Mouse (Mus musculus) skeletal muscle tissue, adult 2 months (tissue): ENCODE measurements around the gene Adcy3.
"Not testable (repeated sequence)": the region's sequence is repeated elsewhere in the genome, so short reads cannot be mapped to it uniquely, and the experiment has no call there.

ENCODE experiments used
- DNase-seq: peaks from one replicate; pipeline ENCODE4 v3.0.0-alpha.2; 2012; ENCODE audit warnings: low read depth, low spot score

The Adcy3 gene

DNA sequence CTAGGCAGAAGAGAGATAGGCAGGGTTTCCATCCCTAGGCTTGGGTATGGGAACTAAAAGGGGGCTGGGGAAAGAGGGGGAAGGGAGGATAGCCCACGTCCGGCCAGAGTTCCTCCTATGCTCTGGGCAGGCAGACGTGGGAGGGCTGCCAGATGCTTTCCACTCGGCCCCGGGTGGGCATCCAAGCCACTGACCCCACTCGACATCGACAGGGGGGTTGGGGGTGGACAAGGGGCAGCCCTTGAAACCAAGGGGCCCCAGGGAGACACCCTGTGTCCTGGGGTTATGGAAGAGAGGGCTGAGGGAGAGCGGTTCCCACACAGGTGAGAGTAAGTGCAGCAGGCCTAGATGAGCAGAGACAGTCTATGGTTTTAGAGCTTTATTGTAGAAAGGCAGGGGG lies 107.4 kb downstream of the Adcy3 start:
- DNase-seq: not testable (repeated sequence)

DNA sequence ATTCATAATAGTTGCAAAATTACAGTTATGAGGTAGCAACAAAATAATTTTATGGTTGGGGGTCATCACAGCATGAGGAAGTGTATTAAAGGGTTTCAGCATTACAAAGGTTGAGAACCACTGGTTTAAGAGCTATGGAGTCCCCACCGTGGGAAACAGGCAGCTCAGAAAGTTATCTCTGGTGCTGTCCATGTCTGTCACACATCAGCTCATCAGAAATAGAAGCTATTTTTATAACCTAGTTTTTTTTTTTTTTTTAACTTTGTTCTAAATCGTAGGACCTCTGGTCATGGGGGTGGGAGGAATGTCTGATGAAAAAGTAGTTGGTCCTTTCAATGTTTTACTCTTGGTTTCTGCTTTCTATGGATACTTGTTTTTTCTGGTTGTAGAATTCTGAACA lies 110.9 kb downstream of the Adcy3 start:
- DNase-seq: no peak

DNA sequence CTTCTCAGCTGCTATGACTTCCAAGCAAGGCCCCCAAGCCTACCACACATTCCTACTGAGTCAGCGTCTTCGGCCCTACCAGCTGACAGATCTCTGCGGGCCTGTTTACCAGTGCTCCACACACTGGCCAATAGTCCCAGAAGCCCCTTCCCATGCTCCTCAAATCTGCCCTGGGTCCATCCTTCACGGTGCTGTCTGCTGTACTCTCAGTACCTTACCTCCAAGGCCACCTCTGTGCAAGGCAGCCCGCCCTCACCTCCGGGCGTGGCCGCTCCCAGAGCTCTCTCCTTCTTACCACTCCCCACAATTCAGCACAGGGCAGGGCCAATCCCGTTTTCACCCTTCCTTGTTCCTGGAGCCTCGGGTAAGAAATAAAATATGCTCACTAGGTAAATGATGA lies 112.8 kb downstream of the Adcy3 start:
- no peak for DNase-seq

DNA sequence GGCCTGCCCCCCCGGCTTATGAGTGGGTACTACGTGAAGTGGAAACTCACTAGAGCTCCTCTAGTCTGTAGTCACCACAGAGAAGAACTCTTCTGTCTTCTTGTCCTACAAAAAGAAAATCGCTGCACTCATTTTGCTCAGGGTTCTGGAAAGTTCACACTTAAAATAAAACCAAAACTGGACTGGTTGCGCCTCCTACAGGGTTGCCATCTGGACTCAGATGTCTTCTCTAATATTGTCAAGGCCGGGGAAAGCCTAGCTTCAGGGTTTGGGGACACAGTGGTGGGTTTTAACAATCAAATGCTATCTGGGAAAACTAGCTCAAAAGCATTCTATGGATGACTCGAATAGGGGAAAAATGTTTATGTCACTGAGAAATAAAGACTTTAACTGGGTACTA lies 116.9 kb downstream of the Adcy3 start:
- DNase-seq: no peak

DNA sequence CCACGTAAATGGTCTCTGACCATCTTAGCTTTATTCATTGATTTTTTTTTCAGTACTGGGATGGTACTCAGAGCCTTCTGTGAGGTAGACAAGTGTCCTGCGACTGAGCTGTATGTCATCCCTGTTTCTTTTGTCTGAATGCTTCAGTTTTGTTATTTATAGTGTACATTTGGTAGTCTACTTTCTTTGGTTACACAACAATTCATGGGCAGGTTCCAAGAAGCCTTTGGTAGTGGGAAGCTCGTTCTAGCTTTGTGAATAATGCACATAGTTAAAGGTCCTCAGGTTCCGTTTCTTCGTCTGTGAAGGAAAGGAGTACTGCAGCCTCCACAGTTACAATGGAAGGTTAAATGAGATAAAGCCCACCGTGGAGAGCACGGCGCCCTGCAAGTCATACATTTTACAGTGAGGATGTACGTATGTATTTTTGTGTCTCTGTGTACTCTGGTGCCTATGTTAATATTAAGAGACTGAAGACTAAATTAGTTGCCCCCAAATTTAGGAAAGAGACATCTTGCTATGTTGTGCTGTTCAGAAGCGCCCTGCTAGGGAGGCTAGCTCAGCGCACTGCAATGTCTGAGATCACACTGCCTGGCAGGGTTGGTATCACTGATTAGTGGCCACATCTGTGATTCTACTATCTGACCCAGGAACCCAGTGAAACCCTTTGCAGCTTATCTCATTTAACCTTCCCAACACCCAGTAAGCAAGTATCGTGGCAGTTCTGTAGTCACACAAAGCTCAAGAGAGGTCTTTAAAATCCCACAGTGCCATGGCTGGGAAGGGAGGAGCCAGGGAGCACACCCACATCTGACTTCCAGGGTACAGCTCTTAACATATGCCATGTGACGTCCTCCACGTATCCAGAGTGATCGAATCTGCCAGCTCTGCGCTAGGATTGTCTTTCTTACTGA lies 120.1 kb downstream of the Adcy3 start:
- peak; percentile 49 for DNase-seq
